Mouse (Mus musculus) bone marrow, adult 2 months (tissue): ENCODE measurements around the gene Mkrn2os.

Experiments used
- CTCF ChIP-seq: fragments of 200-500 bp; IDR thresholded peaks from 2 replicates; pipeline ENCODE4 v1.5.1; 2011; ENCODE audit warnings: low read length, control low read depth; ENCODE audit not compliant: control insufficient read depth, insufficient read depth
- POLR2A ChIP-seq: fragments of 200-500 bp; IDR thresholded peaks from 2 replicates; pipeline ENCODE4 v1.6.1; 2011; ENCODE audit warnings: low read depth, mild to moderate bottlenecking, control low read depth, low read length, borderline replicate concordance; ENCODE audit not compliant: control insufficient read depth

- TF ChIP-seq CTCF (peak; percentile 53), POLR2A (no peak)
Measured at GRCm38 (mm10) chr6:115609121-115609520, 16.7 kb upstream of the Mkrn2os start.
